Mouse (Mus musculus) right cerebral cortex, adult 18-20 months (tissue): ENCODE data around the gene Kcnq5.
"Not testable (repeated sequence)": the region's sequence is repeated elsewhere in the genome, so short reads cannot be mapped to it uniquely, and the experiment has no call there.

Source experiments
- DNase-seq: peaks from one replicate; pipeline ENCODE4 v3.0.0; 2022; ENCODE audit warnings: mixed read lengths

Kcnq5 gene

DNA sequence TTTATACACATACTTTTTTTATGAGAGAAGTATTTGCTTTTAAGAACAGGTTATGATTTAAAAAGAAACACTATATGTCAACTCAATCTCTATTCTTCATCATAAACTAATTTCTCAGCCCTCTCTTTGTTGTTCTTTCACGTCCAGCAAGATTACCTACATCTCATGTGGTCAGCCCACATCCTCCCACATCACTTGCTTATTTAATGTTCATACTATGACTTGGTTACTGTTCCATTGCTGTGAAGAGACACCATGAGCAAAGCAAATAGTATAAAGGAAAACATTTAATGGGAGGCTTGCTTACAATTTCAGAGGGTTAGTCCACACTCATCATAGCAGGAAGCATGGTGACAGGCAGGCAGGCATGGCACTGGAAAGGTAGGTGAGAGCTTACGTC, 124.4 kb downstream of the Kcnq5 start:
- no peak for DNase-seq

DNA sequence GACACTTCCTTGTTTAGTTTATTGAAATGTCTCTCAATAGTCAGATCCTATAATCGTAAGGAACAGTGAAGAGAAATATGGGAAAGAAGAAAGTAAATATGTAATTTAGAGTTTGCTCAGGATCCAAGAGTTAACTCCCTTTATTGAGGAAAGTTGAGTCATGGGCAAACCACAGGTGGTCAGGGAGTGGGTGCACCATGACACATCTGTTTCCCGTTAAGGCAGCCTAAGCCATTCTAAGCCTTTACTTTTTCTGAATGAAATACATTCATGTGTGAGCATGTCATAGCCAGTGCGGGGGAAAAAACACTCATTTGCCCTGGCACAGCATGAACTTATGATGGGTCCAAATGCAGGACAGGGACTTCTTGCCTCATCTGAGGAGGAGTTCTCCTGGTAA, 125.4 kb downstream of the Kcnq5 start:
- DNase-seq: no peak

DNA sequence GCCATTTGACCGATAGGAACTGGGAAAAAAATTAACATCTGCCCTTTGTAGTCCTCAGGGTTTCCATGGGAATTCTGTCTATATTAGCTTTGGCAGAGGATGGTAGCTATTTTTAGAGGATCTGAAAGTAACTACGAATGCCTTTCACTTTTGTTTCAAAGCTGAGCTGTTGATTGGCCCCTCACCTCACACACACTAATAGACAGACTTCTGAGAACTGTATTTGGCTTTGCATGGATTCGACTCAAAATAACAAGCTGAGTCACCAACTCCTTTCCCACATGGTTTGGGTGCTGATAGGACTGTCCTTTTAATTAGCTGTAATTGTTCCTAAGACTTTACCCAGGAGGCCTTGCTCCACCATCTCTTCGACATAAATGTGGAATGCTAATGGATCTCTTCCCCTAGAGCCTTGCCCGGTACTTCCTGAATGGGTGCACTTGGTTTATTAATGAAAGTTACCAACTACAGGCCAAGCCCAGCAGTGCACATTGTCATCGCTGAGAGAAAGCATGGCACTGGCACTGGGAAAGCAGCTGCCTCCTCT, 131.8 kb downstream of the Kcnq5 start:
- DNase-seq: no peak

DNA sequence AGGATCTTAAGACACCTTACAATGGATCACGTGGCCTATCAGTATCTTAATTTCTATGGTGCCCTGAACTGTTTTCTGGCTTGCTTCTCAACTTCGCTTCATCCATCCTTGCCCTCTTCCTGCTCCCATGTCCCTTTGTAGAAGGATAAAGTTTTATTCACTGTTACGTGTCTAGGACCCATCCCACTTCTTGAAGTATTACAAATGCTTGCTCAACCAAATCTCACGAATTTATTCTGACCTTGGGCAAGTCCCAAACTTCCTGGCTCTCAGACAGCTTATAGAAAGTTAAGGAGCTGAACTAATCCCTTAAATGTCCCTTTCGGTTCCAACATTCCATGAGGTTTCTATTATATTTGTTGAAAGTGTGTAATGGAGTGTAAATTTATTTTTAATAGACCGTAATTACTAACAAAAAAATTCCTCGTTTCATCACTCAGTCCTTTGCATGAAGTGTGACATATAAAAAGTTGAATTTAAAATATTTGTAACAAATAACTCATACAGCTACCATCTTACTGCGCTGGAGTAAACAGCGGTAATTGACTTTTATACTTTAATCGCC, 141.6 kb downstream of the Kcnq5 start:
- DNase-seq: no peak

DNA sequence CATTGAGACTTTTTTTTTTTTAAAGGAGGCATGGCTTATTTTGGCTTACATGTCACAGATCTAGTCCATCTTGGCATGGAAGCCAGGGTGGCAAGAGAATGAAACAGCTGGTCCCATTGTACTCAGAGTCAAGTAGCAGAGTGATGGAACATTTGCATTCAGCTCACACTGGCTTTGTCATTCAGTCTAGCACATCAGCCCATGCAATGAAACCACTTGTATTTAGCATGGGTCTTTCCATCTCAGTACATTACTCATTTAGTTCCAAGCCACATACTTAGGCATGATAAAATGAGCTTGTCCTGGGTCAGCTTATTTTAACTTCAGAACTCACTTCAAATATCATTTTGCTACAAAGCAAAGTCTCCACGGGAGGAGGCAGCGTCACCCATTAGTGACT, 156.7 kb downstream of the Kcnq5 start:
- peak; percentile 16 for DNase-seq

DNA sequence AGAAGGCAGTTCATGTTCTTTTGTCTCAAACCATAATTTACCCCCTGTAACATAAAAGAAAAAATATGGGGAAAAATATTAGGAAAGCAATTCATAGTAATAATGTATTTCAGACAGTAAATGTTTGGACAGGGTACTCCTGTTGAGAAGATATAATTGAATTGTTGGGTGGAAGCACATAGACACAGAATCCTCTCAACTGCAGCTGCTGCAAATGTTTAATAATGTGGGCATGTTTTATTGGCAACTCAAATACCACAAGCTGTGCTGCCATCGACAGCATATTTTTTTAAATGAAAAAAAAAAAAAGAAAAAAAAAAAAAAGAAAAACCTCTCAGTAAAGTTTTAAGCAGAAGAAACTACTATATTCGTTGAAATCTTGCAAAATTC, 157.3 kb downstream of the Kcnq5 start:
- no peak for DNase-seq

DNA sequence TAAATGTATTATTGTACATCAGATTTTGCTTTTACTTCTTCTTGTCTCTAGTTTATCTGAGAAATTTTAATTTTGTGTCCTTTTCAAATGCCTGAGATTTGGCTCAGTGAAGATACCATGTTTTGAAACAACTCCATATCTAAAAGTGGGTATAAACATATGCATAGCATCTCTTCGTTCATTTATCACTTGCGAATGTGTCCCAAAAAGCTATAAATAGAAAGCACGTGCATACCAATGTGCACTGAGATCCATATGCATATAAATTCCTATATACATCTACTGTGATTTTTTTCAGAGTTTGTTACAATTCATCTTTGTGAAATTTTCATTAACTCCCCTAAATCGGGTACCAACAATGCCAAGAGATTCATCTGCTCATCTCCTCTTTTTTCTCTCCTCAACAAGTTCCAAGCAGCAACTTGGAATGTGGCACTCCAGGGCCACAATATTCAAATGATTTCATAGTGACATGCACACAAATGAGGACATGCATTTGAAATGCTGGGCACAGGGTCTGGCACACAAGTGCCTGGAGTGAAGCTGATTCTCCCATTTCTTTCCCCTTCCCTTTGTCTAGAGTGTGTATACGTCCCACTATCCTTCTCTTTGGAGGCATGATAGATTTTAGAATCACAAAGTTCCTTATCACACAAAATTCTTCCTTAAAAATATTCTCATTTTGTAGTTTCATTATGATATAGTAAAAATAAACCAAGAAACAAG, 157.8 kb downstream of the Kcnq5 start:
- no peak for DNase-seq

DNA sequence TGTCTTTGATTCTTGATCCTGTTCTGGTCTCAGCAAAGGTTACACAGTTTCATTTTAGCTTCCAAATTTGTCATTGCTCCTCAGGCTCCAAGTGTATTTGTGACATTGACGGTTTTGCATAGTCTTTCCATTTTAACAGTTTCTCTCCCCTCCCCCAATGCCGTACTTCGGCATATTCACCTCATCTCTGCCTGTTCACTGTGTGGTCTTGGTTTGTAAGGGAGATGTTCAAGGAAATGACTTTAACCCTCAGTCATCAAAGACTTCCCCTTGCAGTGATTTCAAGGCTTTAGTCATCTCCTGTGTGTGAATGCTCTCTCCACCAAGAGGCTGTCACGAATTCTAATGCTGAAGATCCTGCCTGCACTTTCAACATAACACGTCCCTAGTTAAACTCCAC, 181.0 kb downstream of the Kcnq5 start:
- no peak for DNase-seq

DNA sequence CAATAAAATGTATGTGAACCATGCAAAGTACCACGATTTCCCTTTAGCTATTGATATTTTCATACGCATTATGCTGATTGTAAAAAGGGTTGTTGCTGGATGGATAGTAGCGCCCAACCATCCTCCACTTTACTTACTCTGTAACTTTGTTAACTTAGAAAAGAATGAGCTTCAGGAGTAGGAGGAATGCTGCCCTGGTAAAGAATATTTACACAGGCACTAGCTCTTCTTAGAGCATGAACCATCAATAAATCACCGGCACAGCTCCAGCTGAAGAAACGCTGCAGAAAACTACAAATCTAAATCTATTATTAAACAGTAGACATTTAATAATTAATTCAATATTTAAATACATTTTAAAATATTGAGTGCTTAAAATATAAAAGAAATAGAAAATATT, 184.2 kb downstream of the Kcnq5 start:
- no peak for DNase-seq

DNA sequence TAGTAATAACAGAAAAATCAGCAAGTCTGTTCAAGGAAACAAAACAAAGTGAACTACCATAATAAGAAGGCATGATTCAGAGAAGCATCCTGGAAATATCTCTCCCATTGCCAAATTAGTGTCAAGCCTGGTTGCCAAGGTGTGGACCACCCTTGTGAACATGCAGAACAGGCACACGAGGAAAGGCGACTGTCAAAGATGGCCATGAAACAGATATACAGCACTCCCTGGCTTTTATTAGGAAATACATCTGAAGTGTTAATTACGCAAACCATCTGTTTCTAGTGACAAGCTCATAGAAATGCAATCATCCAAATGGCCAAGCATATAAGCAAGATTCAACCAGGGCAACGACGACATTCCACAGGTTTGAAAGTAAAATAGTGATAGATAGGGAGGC, 187.8 kb downstream of the Kcnq5 start:
- no peak for DNase-seq

DNA sequence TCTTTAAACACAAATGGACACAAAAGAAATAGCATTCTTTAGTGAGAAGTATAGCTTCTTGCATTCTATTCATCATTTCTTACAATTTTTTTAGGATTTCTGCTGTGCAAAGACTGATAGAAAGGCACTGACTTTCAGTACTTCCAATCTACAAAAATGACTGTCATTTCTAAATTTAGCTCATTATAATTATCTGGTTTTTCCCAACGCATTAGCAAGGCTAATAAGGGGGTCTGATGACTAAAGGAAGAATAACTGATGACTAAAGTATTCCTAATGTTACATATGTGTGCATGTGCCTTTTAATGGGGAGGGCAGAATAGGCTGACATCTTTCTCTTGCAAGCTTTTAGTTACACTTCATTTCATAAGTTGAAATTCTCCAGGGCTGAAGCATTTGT, 191.2 kb downstream of the Kcnq5 start:
- no peak for DNase-seq

DNA sequence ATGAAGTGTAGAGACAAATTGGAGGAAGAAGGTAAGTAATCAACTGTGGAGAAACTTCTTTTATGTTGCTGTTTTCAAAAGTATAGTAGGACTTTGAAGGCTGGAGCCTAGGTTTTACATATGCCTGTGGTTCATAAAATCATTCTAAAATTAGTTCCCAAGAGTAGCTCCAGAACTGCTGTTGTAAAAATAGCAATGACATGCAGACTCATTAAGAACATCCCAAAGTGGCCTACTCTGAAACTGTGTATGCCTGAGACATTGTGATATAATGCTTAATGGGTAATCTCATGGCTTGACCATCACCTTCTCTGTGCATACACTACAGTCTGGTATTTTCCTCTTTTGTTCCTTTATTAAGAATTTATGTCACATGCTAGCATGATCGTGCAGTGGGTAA, 212.4 kb downstream of the Kcnq5 start:
- no peak for DNase-seq

DNA sequence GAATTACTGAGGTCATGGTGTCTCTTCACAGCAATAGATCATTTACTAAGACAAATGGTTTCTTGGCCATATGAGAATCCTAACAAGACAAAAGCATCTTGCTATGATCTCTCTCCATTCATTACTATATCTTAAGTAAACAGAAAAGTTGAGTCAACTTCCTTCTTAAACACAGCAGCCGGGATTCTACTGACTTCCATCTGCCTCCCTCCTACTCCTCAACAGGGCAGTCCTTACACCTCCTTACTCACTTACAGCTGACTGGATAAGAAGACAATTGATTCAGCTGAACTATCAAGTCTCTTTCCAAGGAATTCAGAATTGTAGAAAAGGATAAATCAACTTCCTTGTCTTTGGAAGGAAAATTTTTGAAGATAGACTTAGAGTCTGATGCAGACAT, 232.6 kb downstream of the Kcnq5 start:
- DNase-seq: no peak

DNA sequence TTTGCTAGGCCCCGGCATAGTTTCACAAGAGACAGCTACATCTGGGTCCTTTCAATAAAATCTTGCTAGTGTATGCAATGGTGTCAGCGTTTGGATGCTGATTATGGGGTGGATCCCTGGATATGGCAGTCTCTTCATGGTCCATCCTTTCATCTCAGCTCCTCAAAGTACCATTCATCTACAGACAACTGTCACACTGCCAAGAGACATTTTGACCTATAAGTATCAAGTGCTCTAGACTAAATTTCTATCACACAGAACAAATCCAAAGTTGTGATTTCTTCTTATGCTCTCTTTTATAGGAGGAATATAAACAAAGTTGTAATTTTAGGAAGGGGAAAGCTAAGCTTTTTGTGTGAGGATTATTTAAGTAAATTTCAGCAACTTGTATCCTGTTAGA, 238.5 kb downstream of the Kcnq5 start:
- DNase-seq: not testable (repeated sequence)

DNA sequence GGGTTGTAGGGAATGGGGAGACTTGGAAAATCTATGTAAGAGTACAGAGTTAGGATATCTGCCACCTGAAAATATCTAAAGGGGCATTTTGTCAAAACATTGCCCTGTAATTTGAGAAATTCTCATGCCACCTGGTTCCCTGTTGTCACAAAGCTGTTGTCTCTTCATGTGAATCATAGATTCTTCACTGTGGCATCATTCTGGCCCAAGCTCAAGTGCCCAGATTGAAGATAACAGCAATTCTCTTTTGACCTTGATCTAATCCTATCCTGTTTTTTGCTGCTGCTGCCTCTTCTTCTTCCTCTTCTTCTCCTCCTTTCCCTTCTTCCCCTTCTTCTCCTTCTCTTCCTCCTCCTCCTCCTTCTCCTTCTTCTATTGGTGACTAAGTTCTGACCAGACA, 240.5 kb downstream of the Kcnq5 start:
- no peak for DNase-seq

DNA sequence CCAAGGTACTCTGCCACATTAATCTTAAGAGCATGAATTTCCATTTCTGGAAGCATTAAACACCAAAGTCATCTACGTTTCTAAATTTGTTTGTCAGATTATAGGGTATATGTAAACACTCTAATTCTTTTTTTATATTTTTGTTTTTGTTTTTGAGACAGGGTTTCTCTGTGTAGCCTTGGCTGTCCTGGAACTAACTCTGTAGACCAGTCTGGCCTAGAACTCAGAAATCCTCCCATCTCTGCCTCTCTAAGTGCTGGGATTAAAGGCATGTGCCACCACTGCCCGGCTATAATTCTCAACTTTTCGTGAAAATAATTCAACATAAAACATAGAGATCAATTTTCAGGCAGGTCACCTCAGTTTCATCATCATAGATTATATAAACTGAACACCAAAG, 246.9 kb downstream of the Kcnq5 start:
- no peak for DNase-seq

DNA sequence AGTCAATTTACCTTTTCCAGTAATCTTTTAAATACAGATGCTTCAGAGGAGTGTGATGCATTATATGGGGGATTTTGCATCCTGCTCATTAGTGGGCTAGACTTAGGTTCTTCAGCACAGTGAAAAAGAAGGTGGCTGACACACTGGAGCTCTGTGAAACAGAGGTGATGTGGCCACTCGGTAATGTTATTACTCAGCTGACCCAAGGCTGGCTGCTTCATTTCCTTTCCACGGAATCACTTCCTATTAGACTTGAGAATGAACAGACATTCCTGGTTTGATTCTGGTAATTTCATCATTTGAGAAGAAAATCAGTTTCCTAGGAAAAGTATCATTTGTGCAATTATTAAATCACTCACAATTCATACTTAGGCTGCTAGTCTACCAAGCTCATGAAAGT, 249.0 kb downstream of the Kcnq5 start:
- no peak for DNase-seq

DNA sequence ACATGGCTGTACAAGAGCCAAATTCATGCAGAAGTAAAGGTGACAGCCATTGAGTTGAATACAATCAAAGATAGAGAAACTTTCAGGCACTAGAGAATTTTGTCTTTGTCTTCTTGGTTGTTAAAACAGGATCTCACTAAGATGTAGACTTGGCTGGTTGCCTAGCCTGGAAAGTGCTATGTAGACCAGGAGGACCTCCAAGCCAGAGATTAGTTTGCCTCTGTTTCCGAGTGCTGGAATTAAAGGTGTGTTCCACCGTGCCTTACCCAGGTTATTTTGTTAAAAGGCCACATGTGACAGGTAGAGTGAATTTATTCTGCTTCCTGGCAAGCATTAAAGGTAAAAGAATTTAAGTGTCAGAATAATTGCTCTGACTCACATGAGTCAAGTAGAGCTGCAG, 271.3 kb downstream of the Kcnq5 start:
- peak; percentile 25 for DNase-seq

DNA sequence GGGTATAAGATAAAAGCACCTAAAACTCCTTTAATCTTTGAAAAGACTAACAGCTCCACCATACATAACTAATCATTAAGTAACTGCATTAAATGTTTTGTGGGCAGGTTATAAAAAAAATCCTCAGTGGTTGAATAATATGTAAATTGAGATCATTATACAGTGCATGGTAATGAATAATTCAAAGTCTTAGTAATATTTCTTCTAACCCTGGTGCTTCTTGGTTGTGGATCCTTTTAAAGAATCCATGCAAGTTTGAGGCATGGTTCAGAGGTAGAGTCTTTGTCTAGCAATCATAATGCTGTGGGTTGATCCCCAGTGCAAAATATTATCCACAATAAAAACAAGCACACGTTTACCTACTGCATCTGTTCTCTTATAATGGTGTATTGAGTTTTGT, 272.8 kb downstream of the Kcnq5 start:
- DNase-seq: no peak

DNA sequence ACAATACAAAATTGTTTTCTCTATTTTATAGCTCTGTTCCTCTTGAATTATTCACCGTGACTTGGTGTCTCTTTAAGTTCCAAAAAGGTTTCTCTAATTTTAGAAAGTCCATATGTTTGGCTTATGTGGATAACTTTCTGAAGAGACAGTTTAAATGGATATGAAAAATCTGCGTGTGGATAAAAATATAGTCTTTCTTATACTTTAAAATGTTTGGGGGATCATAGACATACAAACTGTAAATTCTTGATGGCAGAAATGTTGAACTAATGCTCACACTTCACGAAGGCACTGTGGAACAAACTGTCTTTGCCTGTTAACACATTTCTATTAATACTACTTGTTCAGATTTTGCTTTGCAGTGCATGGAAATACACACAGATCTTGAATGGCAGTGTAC, 277.3 kb downstream of the Kcnq5 start:
- DNase-seq: no peak

DNA sequence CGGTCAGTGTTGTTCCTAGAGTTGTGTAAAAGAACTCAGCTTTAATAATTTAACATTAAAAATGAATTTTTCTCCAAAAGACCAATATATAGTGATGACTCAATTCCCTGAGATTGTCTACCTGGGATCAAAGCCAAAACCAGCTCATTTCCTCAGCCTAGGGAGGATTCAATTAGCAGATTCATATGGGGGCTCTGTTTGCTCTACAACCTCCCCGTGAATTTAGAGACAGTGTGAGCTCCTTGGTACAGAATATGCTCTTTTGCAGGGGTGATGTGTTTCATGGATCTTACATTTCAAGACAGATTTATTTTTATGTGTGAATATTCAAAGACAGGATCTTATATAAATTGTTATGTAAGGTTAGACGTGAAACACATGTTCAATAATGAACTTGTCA, 284.9 kb downstream of the Kcnq5 start:
- DNase-seq: peak; percentile 75

DNA sequence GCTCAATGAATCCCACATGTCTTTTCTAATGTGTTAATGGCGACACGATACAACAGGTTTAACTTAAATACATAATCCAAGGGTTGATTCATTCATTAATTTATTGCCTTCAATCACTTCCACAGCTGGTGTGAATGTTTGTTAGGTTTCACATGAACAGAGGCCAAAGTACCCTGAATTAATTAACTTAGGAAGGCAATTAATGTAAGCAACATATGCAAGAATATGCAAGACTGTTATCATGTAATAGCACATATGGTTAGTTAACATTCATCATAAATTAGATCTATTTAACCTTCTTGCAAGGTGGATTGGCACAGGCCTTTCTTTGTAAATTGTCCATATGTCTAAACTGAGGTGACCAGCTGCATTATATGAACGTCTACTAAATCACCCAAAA, 300.9 kb downstream of the Kcnq5 start:
- DNase-seq: no peak

DNA sequence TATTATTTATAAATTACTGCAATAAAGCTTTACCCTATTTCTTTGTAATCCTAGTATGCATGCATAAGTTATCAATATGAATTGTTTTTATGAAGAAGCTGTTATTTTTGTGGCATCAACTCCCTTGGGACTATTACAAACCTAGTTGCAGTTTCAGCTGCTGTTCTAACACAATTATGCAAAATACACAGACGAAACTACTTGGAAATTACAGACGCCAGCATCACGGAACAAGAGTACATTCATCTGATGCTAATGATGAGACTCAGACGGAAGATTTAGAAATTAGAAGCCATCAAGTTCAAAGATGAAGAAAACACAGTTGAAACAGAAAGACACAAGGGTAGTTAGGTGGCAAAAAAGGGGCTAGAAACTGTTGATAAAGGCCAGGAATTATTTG, 310.9 kb downstream of the Kcnq5 start:
- DNase-seq: no peak

DNA sequence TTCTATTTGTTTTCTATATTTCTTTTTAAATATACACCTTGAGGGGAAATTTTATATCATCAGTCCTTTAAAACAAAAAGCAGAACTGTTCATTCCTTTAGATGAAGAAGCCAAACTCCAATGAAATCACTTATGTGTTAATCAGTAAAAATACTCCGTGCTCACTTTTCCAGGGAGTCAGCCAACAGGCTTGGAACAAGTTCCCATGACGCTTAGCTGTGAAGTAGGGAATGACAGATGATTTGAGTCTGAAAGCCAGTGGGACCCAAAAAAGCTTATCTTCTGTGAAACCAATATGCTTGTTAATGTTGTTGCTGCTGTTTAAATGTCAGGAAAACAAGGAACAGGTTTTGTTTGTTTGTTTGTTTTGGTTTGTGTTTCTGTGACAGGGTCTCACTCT, 326.3 kb downstream of the Kcnq5 start:
- DNase-seq: no peak

DNA sequence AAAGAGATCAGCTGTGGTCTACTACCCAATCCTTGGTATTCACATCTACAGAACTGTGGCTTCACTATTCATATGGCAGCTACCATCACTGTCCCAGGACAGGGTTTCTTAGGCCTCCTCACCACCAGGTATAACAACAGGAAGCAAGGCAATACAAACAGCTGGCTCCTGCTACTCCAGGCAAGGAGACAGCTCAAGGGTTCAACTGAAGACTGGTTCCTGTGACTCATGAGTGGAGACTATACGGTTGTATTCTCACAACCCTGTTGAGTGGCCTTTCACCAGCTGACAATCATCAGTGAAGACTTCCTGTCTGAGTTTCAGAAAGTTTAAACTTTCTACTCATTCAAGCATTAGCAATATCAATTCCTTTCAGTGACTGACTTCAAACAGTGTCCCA, 327.7 kb downstream of the Kcnq5 start:
- no peak for DNase-seq
